Mouse (Mus musculus): ENCODE measurements at regions not wholly inside any gene's neighbourhood (a gene's known extent, or its start where the extent isn't known, plus 50 kb on each side); places are given as distances from the start of the nearest gene placed in this dataset.

DNA sequence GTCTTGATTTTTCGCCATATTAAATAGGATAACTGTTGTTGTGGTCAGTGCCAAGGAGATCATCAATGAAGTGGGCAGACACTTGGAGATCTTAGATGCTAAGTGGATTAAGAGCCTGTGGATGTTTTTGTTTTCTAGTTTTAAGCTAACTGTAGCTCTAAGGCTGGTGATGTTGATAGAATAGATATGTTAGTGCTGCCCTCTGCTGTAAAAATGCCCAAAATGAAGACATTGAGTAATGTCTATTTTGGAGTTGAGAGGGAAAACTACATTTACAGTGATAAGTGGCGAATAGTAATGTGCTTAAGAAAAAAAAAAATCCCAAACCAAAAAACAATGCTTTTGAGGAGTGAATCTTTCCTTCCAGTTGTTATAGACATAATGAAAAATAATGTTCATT is 1235.9 kb upstream of the Tacstd2 start:
- TF ChIP-seq CTCF (IDR thresholded peaks at IDR 0.05 in 2 of 3, conservative IDR thresholded peaks at IDR 0.05 in 1 of 3; ENCODE audit: control insufficient read depth in 1 of 3, insufficient read depth in 1 of 3, low read depth in 2 of 3, low read length in 3 of 3, poor library complexity in 1 of 3, severe bottlenecking in 1 of 3) (peak in 1 of 3 experiments; percentile 42; a peak in 2 of 6 replicates), ZMIZ1 (IDR thresholded peaks at IDR 0.05; ENCODE audit: low read depth, low read length) (no peak), TAL1 (IDR thresholded peaks at IDR 0.05; ENCODE audit: low read length) (no peak), E2F4 (IDR thresholded peaks at IDR 0.05; ENCODE audit: borderline replicate concordance, low read depth, low read length) (no peak), POLR2A (IDR thresholded peaks at IDR 0.05; ENCODE audit: control insufficient read depth in 1 of 2, insufficient read depth in 1 of 2, low read depth in 1 of 2, low read length in 2 of 2, poor library complexity in 1 of 2) (no peak), UBTF (IDR thresholded peaks at IDR 0.05; ENCODE audit: borderline replicate concordance, insufficient read depth, low read depth, low read length) (no peak), GATA1 (IDR thresholded peaks at IDR 0.05; ENCODE audit: low read depth, low read length) (no peak), USF2 (IDR thresholded peaks at IDR 0.05; ENCODE audit: borderline replicate concordance in 1 of 2, insufficient read depth in 1 of 2, low read depth in 1 of 2, low read length in 2 of 2) (no peak)
